Mouse (Mus musculus) right cerebral cortex, postnatal 10 days (tissue): ENCODE results near the gene Dlgap1.

Experiments
- DNase-seq, 2 experiments: peaks; one replicate each; pipeline ENCODE4 v3.0.0; 2021; ENCODE audit warnings: low spot score in 2 of 2

Gene Dlgap1

DNA sequence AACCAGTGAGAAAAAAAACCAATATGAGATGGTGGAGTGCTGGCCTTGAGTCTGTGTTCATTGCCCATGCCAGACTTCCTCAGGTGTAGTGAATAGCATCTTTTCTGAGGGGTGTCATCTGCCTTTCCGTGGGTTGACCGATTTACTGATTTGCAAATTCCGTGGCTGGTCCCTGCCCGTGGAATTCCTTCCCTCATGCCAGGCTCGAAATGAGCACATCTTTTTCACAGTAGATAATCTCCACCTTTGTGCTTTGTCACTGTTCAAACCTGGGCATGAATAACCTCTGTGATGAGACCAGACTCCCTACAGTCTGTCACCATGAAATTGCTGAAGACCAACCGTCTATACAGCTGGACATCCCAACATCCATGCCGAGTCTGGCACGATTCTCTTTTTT lies 493.4 kb downstream of the Dlgap1 start:
- DNase-seq, result peak in 1 of 2 experiments; percentile 15

DNA sequence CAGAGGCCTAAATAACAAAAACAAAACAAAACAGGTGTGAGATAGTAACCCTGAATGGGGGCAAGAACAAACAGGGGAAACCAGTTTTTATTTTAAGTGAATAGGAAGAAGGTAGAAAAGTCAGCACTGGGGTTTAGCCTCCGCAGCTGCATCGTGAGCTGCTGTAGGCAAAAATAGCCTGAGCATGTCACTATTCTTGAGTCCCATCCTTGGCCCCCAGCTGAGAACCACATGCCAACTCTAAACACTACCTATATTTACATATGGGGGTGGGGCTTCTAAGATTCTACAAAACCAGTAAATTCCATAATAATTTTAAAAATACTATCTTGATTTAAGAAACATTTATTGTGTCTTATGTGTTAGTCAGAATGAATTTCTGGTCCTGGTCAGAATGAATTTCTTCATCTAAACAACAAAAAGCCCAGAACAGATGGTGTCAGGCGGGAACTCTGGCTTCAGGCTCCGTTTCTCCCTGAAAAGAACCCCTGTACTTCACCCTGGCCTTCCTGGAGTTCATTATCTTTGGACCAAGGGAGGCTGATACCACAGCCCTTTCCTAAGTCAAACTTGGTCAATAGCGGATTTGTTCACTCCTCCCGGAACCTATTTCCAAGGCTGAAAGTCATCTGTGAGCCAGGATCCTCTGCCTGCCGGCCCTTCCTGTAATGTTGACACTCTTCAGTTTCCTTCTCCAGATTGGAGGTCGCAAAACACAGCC lies 494.1 kb downstream of the Dlgap1 start:
- peak in 1 of 2 experiments; percentile 15 for DNase-seq

DNA sequence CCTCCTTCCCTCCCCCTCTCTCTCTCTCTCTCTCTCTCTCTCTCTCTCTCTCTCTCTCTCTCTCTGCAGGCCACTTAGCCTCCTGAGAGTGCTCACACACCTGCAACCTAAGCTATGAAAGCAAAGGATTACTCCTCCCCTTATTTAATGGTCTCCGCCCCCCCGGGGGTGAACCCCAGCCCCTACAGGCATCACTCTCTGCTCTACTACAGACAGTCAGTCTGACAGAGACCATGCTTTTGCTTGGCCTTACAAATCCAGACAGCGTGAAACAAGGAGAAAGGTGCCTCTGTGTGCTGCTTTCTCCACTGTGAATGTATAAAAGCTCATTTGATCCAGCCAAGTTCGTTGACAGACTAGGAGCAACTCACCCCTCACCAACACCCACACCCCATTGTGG lies 497.5 kb downstream of the Dlgap1 start:
- peak in 1 of 2 experiments; percentile 8 for DNase-seq

DNA sequence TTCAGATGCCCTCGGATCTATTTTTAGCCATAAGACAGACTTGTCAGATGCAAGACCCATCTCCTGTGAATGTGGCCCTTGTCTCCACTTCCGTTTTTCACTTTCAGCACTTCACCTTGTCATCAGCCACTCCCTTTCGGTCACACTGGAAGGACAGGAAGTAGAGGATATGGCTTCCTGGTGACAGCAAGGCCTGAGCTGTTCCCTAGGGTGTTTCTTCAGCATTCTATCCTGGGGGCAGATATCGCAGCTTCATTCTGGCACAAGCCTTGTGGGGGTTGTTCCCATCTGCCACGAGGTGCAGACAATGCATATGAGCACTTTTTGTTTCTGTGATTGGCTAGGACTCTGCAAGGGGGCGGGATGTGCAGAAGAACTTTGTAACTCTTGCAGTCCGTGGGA lies 502.1 kb downstream of the Dlgap1 start:
- DNase-seq, result peak; percentile 42 to 60

DNA sequence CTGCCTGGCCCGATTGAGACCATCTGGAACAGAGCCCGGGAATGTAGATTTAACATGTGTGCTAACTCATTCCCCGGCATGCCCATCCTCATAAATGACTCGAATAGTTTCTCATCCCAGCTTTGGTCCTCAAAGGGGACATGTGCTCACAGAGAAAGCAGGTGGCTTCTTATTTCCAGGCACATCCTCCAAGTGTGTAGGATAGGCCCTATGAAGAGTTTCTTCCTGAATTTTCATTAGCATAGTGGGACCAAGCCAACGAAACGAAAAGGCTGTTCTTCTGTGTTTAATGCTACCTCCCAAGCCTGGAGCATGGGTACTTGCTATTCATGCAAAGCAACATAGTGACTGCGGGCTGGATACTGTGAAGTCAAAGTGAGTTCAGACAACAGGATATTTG lies 503.3 kb downstream of the Dlgap1 start:
- peak in 1 of 2 experiments; percentile 45 for DNase-seq

DNA sequence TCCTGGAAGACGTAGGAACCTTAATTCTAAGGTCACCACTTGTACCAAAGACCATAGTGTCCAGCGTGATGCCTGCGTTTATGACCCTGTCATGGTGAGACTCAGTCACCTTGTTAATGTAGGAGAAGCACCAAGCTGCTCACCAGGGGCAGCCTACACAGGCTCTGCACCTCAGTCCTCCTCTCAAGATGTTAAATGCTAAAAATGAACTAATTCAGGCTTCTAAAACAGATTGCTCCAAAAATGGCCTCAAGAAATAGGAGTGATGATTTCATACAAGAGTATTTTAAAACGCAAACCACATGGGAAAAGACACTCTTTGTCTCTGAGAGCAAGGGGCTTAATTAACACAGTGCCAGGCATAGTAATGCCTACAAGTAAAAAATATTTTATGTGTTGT lies 505.0 kb downstream of the Dlgap1 start:
- DNase-seq, result peak in 1 of 2 experiments; percentile 37

DNA sequence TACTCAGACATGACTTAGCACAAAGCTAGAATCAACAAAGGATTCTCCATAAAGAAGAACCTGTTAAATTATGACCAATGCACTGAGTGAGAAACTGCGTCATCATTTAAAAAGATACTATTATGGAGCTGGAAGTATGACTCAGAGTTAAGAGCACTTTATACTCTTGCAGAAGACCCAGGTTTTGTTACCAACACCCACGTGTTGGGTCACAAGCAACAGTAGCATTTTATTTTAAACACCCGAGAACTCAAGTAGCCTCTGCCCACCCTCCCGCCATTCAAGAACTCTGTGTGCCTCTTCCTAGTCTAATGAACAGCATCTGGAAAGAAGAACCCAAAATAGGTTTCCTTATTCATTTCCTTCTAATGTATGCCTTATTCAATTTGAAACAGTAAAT lies 514.8 kb downstream of the Dlgap1 start:
- no peak for DNase-seq

DNA sequence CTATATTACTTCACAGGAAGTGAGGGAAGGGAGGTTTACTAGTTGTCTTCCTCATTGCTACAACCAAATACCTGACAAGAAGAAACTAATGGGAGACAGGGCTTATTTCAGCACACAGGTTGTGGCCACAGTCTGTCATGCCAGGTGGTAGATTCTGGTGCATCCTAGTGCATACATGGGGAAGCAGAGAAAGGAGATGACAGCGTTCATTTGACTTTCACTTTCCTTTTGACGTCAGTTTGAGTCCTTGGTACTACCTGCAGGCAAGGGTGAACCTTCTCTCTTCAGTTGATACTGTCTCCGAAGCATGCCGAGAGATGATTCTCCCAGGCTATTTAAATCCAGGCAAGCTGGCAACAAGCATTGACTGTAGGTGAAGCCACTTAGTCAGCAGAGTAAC lies 516.8 kb downstream of the Dlgap1 start:
- DNase-seq, result no peak

DNA sequence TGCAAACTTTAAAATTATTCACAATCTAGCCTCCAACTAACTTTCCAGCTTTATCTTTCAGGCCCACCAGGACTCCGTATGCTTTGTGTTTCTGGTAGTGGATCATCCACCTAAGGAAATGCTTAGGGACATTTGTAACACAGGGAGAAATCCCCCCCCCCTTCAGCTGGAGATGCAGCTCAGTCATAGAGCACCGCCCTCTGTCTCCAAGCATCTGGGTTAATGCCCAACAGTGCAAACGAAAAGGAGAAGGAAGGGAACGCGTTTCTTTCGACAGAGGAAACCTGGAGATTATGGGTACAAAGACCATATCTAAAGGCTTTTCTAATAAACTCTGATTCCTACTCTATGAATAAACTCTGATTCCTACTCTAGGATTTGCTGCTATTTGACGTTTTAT lies 517.4 kb downstream of the Dlgap1 start:
- DNase-seq, result no peak

DNA sequence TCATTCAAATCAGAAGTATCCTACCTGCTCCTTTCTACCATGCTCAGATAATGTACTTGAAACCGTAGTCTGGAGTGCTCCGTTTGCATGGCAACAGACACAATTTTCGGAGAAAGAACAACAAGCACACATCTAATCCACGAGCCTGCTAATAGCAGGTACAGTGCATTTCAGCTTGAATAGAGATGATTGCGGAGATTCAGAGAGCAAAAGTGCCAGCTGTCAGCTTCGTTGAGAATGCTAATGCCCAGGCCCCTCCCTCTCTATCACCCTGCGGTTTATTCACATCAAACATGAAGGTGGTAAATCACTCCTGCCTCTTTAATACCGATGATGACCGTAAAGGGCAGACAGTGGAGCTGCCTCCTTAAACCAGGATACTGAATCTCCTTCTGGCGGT lies 518.0 kb downstream of the Dlgap1 start:
- DNase-seq, result no peak

DNA sequence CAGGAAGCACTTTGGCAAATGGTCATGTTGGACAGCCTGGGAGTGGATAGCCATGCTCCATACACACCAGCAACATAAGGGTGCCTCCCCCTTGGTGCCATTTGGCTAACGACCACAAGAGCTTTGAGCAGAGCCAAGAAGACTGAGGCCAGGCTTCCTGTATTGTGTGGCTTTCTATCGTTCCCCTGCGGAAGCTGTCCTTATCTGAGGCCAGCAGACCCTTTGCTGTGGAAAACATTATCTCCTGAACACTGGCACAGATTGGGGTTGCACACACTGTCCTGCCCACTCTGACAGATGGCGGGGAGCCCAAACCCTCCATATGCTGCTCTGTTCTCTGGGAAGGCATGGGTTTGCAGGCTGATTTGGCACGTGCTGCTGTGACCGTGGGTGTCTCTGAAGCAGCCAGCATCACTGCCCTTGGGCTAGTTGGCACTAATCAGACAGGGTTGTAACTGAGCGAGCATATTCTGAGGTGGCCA lies 520.0 kb downstream of the Dlgap1 start:
- peak; percentile 84 to 90 for DNase-seq

DNA sequence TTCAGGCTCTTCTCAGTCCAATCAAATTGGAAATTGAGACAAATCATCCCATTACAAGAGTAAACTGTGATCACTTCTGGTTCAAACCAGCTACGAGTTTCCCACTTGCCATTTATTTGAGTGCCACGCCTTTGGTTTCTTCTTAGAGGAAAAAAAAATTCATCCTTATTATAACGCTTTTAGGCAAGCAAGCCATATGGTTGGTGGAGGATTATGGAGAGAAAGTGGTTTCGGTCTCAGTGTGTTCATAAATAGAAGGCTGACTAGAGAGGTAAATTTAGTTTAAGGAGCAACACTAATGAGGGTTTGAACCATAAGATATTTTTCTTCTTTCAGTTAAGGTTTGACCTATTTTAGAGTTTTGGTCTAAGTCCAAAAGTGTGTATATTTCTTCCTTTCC lies 522.7 kb downstream of the Dlgap1 start:
- no peak for DNase-seq

DNA sequence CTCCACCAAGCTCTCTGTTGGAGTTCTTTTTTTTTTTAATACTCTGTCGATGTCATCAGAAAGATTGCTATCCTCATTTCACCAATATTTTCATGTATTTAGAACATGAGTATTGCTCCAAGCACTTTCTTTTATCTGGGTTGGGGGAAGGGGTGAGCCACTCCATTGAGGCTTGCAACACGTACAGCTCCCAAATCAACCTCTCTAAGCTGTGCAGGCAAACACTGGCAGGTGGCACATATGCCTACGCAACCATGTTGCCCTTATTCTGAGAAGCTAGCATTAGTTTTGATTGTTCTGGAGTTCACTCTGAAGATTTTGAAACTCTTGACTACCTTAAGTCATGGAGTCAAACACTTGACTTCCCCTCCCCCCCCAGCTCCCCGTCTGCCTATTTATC lies 525.5 kb downstream of the Dlgap1 start:
- DNase-seq, result no peak

DNA sequence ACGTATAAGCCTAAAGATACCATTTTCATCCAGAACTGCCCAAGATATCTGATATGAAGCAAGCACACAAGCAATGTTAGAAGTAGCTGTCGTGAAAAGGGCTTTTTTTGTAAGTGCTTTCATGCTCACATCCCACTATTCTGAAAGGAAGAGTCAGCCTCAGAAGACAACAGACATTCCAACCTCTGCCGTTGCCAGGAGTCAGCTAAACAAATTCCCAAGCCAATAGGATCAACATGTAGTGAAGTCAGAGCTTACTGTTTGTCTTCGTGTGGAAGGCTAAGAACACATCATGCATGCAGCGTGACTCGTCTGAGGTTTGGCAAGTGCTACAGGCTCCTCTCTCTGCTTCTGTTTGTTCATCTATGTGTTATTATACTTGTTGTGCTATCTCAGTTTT lies 529.4 kb downstream of the Dlgap1 start:
- no peak for DNase-seq

DNA sequence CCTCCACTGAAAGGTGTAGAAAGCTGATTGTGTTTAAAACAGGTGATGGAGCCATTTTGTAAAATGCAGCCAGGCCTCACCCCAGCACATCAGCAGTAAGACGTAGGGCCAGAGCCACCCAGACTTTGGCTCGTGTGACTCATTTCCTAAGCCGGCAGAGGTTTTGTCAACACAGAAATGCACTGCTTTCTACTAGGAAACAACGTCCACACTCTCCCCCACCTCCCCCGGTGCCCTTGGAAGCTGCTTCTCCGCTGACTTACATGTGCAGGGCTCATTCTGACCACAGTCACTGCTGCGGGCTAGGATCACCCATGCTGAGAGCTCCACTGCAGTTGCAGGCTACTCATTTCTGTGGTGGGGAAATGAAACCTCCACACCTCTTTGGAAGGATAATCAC lies 533.1 kb downstream of the Dlgap1 start:
- no peak for DNase-seq

DNA sequence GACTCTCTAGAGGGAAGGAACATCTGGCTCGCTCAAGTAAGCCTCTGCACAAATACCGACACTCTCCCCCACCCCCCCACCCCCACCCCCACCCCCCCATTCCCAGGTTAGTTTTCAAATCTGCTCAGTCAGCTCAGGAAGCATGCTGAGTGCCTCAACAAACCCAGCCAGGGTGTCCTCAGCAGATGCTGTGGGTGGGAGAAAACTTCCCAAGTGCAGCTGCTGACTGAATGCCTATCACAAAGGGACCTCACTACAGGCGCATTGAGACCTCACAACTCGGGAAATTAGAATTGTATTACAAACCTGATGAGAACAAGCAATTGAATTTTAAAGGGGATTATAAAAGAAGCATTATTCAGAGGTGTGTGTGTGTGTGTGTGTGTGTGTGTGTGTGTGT lies 538.9 kb downstream of the Dlgap1 start:
- no peak for DNase-seq

DNA sequence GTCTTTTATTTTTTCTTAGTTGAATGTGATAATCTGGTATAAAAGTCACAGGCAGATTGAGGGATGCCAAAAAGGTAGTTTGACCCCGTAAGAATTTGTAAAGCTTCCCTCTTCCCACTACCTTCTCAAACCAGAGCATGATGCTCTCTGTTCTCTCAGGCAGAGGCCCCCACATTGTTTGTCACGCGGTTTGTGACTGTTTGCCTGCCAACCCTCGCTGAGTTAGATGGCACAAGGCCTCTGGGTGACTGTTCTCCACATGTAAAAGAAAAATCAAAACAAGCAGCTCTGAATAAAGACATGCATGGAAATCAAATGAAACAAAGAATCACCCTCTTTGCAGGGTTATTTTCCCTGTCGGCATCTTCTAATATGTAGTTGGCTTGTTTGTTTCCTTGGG lies 541.6 kb downstream of the Dlgap1 start:
- no peak for DNase-seq

DNA sequence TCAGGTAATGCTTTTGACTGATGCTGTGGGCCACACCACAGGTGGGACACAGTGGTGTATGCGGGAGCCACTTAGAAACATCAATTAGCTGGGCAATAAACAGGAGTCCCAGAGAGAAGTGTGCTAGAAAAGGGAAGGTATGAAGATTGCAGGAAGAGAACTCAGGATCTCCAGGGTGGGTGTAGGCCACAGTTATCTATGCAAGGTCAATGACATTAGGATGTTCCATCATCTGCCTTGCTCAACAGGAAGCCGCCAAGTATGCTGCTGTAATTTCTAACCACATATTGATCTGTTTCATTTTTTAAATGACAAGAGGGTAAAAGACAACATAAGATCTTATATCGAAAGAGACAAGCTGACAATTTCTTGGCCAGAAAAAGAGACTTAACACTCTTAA lies 542.5 kb downstream of the Dlgap1 start:
- no peak for DNase-seq

DNA sequence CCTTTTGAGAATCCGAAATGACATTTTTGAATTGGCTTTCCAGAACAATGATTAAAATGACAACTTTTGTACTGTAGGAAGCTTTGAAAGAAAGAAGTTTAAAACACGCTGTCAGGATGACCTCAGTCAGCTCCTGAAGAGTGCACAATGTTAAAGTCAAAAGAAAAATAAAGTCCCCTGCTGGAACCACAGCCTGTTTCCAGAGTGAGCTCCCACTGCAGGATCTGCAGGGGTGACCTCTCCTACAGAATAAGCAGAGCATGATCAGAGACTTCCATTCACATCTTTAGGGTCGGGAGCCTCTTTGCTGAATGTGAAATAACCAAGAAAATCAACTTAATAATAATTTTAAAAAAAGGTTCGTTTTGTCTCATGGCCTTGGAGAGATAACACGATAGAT lies 544.9 kb downstream of the Dlgap1 start:
- no peak for DNase-seq

DNA sequence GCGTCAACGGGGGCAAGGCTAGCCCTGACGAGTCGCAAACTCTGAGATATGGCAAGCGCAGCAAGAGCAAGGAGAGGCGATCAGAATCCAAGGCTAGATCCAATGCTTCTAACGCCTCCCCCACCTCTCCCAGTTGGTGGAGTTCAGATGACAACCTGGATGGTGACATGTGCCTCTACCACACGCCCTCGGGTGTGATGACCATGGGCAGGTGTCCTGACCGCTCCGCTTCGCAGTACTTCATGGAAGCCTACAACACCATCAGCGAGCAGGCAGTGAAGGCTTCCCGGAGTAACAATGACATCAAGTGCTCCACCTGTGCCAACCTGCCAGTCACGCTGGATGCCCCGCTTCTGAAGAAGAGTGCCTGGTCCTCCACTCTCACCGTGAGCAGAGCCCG lies 547.6 kb downstream of the Dlgap1 start:
- DNase-seq, result no peak

DNA sequence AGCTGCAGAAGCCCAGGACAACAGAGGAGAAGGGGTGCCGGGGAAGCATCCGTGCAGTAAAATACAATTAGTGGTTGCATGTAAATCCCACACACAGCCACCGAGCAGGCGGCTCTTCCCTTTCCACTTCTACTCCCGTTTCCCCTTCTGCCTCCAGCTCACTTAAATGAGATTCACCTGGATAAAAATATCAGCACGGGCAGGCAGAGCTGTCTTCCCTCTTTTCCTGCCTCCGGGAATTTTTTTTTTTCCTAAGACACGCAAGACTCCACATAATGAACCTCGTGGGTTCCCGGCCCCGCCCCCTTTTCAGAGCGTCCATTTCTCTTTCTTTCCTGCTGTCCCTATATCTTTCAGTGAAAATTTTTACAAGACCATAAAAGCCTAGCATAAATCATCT lies 548.5 kb downstream of the Dlgap1 start:
- DNase-seq, result no peak

DNA sequence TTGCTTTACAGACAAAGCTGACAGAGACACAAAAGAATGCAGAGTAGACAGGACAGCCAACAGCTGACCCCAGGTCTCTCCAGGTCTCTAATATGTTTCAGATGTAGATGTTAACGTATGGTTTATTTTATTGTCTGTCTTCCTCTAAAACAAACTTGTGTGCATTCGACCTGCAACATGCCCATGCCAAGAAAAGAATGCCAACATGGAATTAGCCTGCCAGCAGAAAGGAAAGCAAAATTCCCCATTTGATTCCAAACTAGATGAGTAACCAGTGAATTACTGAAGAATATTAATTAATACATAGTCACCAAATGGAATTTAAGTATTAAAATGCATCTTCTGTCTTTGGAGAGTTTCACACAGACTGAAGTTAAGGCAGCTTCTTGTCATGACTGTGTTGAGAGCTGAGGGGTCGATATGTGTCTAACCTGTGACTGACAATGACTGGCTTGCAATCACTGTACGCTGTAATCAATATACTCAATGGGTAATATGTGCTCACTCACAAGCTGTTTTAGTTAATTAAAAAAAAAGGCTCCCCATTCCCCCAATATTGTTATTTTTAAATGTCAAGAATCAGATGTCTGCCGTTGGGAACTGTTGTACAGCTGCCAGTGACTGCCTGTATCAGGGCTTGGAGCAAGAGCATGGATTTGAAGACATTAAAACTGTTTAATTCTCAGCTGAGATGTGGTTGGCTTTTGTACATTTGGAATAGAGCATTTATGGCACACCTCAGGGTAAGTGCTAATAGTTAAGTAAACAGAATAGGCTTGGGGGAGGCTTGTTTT lies 552.4 kb downstream of the Dlgap1 start:
- DNase-seq, result no peak

DNA sequence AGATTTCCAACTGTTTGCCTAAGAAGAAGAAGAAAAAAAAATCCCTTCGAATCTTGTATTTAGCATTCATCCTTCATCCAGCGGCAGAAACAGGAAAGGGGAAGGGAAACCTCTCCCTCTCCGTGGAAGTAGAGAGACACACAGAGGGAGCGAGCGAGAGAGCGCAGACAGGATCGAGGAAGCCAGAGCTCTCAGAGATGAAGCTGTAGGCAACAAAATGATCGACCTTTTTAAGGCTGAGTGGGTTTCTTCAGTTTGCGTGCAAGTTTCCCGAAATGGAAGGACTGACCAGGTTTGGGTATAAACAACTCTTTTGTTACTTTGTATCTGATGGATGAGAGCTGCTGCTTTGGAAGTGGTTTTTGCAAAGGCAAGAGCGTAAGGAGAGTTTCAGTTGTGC lies 553.1 kb downstream of the Dlgap1 start:
- peak; percentile 70 for DNase-seq
